Mouse (Mus musculus): Measurements from ENCODE around the gene Rnf25. TPM values are rescaled to one million over a fixed set of nuclear protein-coding genes. Genes with fewer than 3 reads are reported as not detected.

Gene Rnf25
- polyA plus RNA-seq, 1 experiment = 33.6 TPM

DNA sequence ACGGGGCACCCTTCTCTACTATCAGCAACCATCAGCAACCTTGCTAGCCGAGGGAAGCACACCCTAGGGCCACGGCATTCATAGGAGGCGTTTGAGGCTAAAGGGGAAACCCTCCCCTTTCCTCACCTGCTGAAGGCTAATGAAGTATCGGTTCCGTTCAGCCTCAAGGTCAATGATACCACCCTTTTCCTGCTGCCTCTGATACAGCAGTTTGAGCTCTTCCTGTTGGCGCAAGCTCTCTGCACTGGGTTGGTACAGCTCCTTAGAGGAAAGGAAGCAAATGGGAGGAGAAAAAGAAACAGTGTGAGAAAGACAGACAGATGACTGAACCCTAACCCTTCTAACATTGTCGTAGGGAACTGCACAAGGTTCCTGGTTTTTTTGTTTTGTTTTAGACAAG lies 6.8 kb downstream of the Rnf25 start:
- 17% methylated on average over 8 of the region's 8 CpGs for WGBS
- Histone ChIP-seq H3K4me1 (ENCODE audit: control insufficient read depth, insufficient read depth, low read length) (peaks cover 5% of the 10 kb centered on the region), H3K4me3 (replicated peaks; ENCODE audit: control insufficient read depth, low read depth, low read length) (peak overlapping the region; percentile 8), H3K27ac (ENCODE audit: control insufficient read depth, insufficient read depth, low read depth, low read length, poor library complexity) (peak overlapping the region; percentile 67)
- no peak for TF ChIP-seq POLR2A (IDR thresholded peaks at IDR 0.05; ENCODE audit: borderline replicate concordance, control insufficient read depth, low read depth, low read length)
- no peak for TF ChIP-seq CTCF (IDR thresholded peaks at IDR 0.05; ENCODE audit: control insufficient read depth, insufficient read depth, low read length)

DNA sequence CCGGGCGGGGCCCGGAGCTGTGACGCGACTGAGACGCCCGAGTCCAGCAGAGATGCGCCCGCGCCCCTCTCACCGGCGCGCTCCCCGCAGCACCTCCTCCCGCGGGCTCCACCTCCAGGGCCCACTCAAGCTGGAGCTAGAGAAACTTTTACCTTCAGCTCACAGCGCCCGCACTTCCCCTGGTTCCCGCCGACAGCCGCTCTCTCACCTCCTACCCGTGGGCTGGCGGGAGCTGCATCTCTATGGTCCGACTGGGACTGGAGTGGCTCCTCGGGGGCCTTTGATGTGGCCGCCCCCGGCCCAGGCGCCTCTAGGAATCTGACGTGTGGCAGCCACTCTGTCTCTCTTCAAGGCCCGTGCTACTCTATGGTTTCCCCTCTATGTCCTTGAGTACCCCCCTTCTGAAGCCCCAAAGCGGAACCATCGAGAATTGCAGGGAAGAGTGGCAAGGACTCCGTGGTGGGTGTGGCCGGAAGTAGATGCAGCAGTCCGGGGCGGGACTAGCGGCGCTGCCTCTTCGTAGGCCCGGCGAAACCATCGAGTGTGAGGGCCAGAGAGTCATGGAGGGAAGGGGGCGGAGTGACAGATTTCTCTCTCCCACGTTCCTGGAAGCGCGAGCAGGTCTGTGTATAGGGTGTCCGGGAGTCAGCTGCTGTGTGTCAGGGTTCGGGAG lies 13.3 kb downstream of the Rnf25 start, which contains the start of the genes Zfp142 and Bcs1l:
TSS of gene Zfp142 (minus strand) at position 474 of the 673 bp plus-strand sequence.
TSS of gene Bcs1l (plus strand) at position 517 of the 673 bp plus-strand sequence.
- WGBS = under 1% methylated on average over 48 of the region's 48 CpGs
- peak within 1 kb of the TSS; percentile 73 for H3K27ac ChIP-seq (ENCODE audit: control insufficient read depth, insufficient read depth, low read depth, low read length, poor library complexity)
- H3K4me1 ChIP-seq (ENCODE audit: control insufficient read depth, insufficient read depth, low read length) = peaks cover 1% of the 10 kb centered on the region
- TF ChIP-seq POLR2A (IDR thresholded peaks at IDR 0.05; ENCODE audit: borderline replicate concordance, control insufficient read depth, low read depth, low read length) (0 out of 2 replicates have a peak, but pooled peaks have one; percentile 41), CTCF (IDR thresholded peaks at IDR 0.05; ENCODE audit: control insufficient read depth, insufficient read depth, low read length) (no peak)
- H3K4me3 ChIP-seq (replicated peaks; ENCODE audit: control insufficient read depth, low read depth, low read length) = peak within 1 kb of the TSS; percentile 93

DNA sequence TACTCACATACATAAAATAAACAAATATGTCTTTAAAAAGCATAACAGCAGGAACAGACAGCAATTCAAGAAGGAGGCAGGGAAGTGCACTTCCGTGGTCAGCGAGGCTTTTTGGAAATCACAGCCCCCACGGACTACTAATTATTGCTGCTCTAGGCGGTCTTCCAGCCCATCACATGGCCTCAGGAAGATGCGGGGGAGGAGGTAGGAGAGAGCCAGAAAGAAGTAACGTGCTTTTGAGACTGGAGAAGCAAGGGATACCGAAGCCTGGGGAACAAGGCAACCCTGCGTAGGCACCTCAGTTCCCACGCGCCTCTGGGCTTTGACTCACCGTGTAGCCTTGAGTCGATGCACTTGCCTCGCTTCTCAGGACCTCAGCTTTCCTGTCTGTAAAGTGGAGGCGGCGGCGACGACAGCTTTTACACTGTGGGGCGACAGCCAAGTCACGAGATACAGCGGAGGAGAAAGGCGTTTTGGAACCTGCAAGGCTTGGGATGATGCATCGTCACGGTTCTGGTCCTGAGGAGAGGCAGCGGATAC lies 13.9 kb downstream of the Rnf25 start:
- Histone ChIP-seq H3K4me1 (ENCODE audit: control insufficient read depth, insufficient read depth, low read length) (peaks cover 1% of the 10 kb centered on the region), H3K27ac (ENCODE audit: control insufficient read depth, insufficient read depth, low read depth, low read length, poor library complexity) (peak overlapping the region; percentile 73), H3K4me3 (replicated peaks; ENCODE audit: control insufficient read depth, low read depth, low read length) (peak overlapping the region; percentile 93)
- TF ChIP-seq CTCF (IDR thresholded peaks at IDR 0.05; ENCODE audit: control insufficient read depth, insufficient read depth, low read length) (no peak), POLR2A (IDR thresholded peaks at IDR 0.05; ENCODE audit: borderline replicate concordance, control insufficient read depth, low read depth, low read length) (no peak)
- WGBS = under 1% methylated on average over 24 of the region's 24 CpGs

- Histone ChIP-seq H3K4me1 (ENCODE audit: control insufficient read depth, insufficient read depth, low read length) (peaks cover 1% of the 10 kb centered on the region), H3K4me3 (replicated peaks; ENCODE audit: control insufficient read depth, low read depth, low read length) (no peak overlapping the region), H3K27ac (ENCODE audit: control insufficient read depth, insufficient read depth, low read depth, low read length, poor library complexity) (no peak overlapping the region)
- TF ChIP-seq CTCF (IDR thresholded peaks at IDR 0.05; ENCODE audit: control insufficient read depth, insufficient read depth, low read length) = no peak
- 75% methylated on average over 3 of the region's 3 CpGs for WGBS
Measured at GRCm38 (mm10) chr1:74584616-74585398, 16.4 kb downstream of the Rnf25 start.

DNA sequence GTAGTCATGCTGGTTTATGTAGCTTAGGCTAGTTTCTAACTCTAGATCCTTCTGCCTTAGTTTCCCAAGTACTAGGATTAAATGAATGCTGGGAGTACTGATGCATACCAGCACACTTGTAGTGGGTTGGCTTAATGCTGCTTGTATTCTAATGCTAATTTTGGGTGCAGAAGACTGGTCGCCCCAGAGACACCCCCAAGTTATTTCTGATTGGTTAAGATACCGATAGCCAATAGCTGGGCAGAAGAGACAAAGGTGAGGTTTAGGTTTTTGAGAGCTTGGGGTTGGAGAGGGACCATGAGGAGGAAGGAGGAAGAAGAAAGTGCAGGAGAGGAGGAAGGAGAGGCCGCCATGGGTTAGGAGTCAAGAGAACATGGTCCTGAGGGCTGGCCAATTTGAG lies 18.6 kb downstream of the Rnf25 start:
- Histone ChIP-seq H3K27ac (ENCODE audit: control insufficient read depth, insufficient read depth, low read depth, low read length, poor library complexity) (no peak overlapping the region), H3K4me3 (replicated peaks; ENCODE audit: control insufficient read depth, low read depth, low read length) (no peak overlapping the region), H3K4me1 (ENCODE audit: control insufficient read depth, insufficient read depth, low read length) (no peaks in the 10 kb centered on the region; the same call in 1 of the 2 replicates)
- 82% methylated on average over 3 of the region's 3 CpGs for WGBS
- no peak for TF ChIP-seq CTCF (IDR thresholded peaks at IDR 0.05; ENCODE audit: control insufficient read depth, insufficient read depth, low read length)
- TF ChIP-seq POLR2A (IDR thresholded peaks at IDR 0.05; ENCODE audit: borderline replicate concordance, control insufficient read depth, low read depth, low read length) = no peak

DNA sequence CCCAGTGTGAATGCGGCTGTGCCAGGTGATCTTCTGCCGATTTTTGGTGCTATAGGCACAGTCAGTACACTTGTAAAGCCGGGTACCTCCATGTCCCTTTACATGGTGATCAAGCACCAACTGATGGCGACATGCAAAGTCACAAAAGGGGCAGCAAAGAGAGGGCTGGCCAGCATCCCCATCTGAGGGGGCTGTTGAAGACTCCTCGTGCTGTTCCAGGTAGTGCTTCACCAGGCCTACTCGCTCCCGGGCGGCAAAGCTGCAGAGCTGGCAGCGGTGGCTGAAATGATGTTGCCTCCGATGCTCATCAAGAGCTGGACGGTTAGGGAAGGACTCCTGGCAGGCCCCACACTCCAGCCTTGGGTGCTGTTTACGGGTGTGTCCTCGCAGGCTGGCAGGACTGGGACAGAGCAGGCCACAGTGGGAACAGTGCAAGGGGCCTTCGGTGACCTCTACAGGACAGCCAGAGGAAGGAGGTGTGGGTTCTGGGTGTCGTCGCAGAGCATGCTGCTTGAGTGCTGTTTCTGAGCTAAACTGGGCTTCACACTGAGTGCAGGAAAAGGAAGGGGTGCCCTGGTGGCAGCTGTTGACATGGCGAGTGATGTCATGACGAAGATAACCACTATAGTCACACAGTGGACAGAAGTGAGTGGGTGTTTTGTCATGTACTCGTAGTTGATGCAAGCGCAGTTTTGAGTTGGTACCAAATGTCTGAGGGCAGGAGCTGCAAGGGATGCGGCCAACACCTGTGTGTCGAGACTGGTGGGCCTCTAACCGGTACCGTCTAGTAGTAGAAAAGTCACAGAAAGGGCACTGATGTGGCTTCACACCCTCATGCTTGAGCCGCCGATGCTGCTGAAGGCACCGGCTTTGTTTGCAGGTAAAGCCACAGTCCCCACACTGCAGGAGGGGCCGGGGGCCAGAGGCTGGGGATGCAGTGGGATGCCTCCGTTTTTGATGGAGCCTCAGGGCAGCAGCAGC lies 31.2 kb downstream of the Rnf25 start:
- H3K4me3 ChIP-seq (replicated peaks; ENCODE audit: control insufficient read depth, low read depth, low read length) = no peak overlapping the region
- 91% methylated on average over 29 of the region's 29 CpGs for WGBS
- TF ChIP-seq CTCF (IDR thresholded peaks at IDR 0.05; ENCODE audit: control insufficient read depth, insufficient read depth, low read length) (no peak), POLR2A (IDR thresholded peaks at IDR 0.05; ENCODE audit: borderline replicate concordance, control insufficient read depth, low read depth, low read length) (no peak)
- no peak overlapping the region for H3K27ac ChIP-seq (ENCODE audit: control insufficient read depth, insufficient read depth, low read depth, low read length, poor library complexity)
- H3K4me1 ChIP-seq (ENCODE audit: control insufficient read depth, insufficient read depth, low read length) = no peaks in the 10 kb centered on the region

- H3K27ac ChIP-seq (ENCODE audit: control insufficient read depth, insufficient read depth, low read depth, low read length, poor library complexity) = no peak overlapping the region
- H3K4me1 ChIP-seq (ENCODE audit: control insufficient read depth, insufficient read depth, low read length) = no peaks in the 10 kb centered on the region
- no peak for TF ChIP-seq POLR2A (IDR thresholded peaks at IDR 0.05; ENCODE audit: borderline replicate concordance, control insufficient read depth, low read depth, low read length)
- no peak for TF ChIP-seq CTCF (IDR thresholded peaks at IDR 0.05; ENCODE audit: control insufficient read depth, insufficient read depth, low read length)
- H3K4me3 ChIP-seq (replicated peaks; ENCODE audit: control insufficient read depth, low read depth, low read length) = no peak overlapping the region
- WGBS = 34% methylated on average over 6 of the region's 6 CpGs
Measured at GRCm38 (mm10) chr1:74565834-74566233, 35.4 kb downstream of the Rnf25 start.

Data from bone marrow, adult 2 months (tissue).